Mouse (Mus musculus): ENCODE data around the gene Gpnmb. TPM values are rescaled to one million over a fixed set of nuclear protein-coding genes. Genes with fewer than 3 reads are reported as not detected.

Gpnmb gene
- 1.1 and 1.4 TPM in 2 replicates for polyA plus RNA-seq (2014; fragmentation: Nextera tagmentation; extraction: Ambion mirVana)

GRCm38 (mm10) chr6:49036275-49037267 is at the start of gene Gpnmb:
TSS of gene Gpnmb (plus strand) at chr6:49036546.
- H3K9me3 ChIP-seq (ENCODE audit: control insufficient read depth, low read length), result no peaks in the 10 kb centered on the region
- H3K4me3 ChIP-seq (ENCODE audit: low read depth, low read length), result no peak within 1 kb of the TSS
- H3K4me2 ChIP-seq (ENCODE audit: low read depth), result peak within 1 kb of the TSS; percentile 5; the same call in 1 of the 2 replicates
- H3K4me1 ChIP-seq (ENCODE audit: control insufficient read depth, insufficient read depth, low read length), result no peaks in the 10 kb centered on the region
- H3K36me3 ChIP-seq (ENCODE audit: control insufficient read depth, insufficient read depth, low read length), result no peaks in the 10 kb centered on the region
- DNase-seq (ENCODE audit: low spot score), result no peak
- H3K27ac ChIP-seq (ENCODE audit: low read depth, low read length), result no peak within 1 kb of the TSS
- no peaks in the 10 kb centered on the region for H3K27me3 ChIP-seq (ENCODE audit: control insufficient read depth, insufficient read depth, low read length)
- H3K9ac ChIP-seq (ENCODE audit: low read length), result no peak within 1 kb of the TSS
- 49% methylated on average over 28 of the region's 28 CpGs for WGBS
- ATAC-seq (ENCODE audit: insufficient read depth, low FRiP score, low TSS enrichment), result no peak

- Histone ChIP-seq H3K36me3 (ENCODE audit: control insufficient read depth, insufficient read depth, low read length) (no peaks in the 10 kb centered on the region), H3K27me3 (ENCODE audit: control insufficient read depth, insufficient read depth, low read length) (no peaks in the 10 kb centered on the region), H3K9ac (ENCODE audit: low read length) (no peak overlapping the region), H3K4me2 (ENCODE audit: low read depth) (no peak overlapping the region), H3K9me3 (ENCODE audit: control insufficient read depth, low read length) (no peaks in the 10 kb centered on the region), H3K4me3 (ENCODE audit: low read depth, low read length) (no peak overlapping the region), H3K4me1 (ENCODE audit: control insufficient read depth, insufficient read depth, low read length) (no peaks in the 10 kb centered on the region), H3K27ac (ENCODE audit: low read depth, low read length) (no peak overlapping the region)
- DNase-seq (ENCODE audit: low spot score) (no peak), ATAC-seq (ENCODE audit: insufficient read depth, low FRiP score, low TSS enrichment) (no peak)
- WGBS, result 89% methylated on average over 5 of the region's 5 CpGs
Observed at GRCm38 (mm10) chr6:48989971-48990370, 46.4 kb upstream of the Gpnmb start.

GRCm38 (mm10) chr6:48991991-48992390 is 44.4 kb upstream of the Gpnmb start:
- 80% methylated on average over 4 of the region's 4 CpGs for WGBS
- H3K27me3 ChIP-seq (ENCODE audit: control insufficient read depth, insufficient read depth, low read length), result no peaks in the 10 kb centered on the region

GRCm38 (mm10) chr6:48998186-48998585 is 38.2 kb upstream of the Gpnmb start:
- H3K4me2 ChIP-seq (ENCODE audit: low read depth), result no peak overlapping the region
- 75% methylated on average over 6 of the region's 6 CpGs for WGBS
- no peaks in the 10 kb centered on the region for H3K9me3 ChIP-seq (ENCODE audit: control insufficient read depth, low read length)
- no peak overlapping the region for H3K27ac ChIP-seq (ENCODE audit: low read depth, low read length)
- H3K27me3 ChIP-seq (ENCODE audit: control insufficient read depth, insufficient read depth, low read length), result no peaks in the 10 kb centered on the region
- ATAC-seq (ENCODE audit: insufficient read depth, low FRiP score, low TSS enrichment), result no peak
- no peak overlapping the region for H3K4me3 ChIP-seq (ENCODE audit: low read depth, low read length)
- no peak overlapping the region for H3K9ac ChIP-seq (ENCODE audit: low read length)
- no peak for DNase-seq (ENCODE audit: low spot score)
- no peaks in the 10 kb centered on the region for H3K4me1 ChIP-seq (ENCODE audit: control insufficient read depth, insufficient read depth, low read length)
- no peaks in the 10 kb centered on the region for H3K36me3 ChIP-seq (ENCODE audit: control insufficient read depth, insufficient read depth, low read length)

More at GRCm38 (mm10) chr6:48991991-48992390, 44.4 kb upstream of the Gpnmb start:
- DNase-seq (ENCODE audit: low spot score), result no peak
- no peaks in the 10 kb centered on the region for H3K36me3 ChIP-seq (ENCODE audit: control insufficient read depth, insufficient read depth, low read length)
- no peaks in the 10 kb centered on the region for H3K9me3 ChIP-seq (ENCODE audit: control insufficient read depth, low read length)
- H3K4me3 ChIP-seq (ENCODE audit: low read depth, low read length), result no peak overlapping the region
- no peak overlapping the region for H3K9ac ChIP-seq (ENCODE audit: low read length)
- no peaks in the 10 kb centered on the region for H3K4me1 ChIP-seq (ENCODE audit: control insufficient read depth, insufficient read depth, low read length)
- H3K27ac ChIP-seq (ENCODE audit: low read depth, low read length), result no peak overlapping the region
- no peak overlapping the region for H3K4me2 ChIP-seq (ENCODE audit: low read depth)
- no peak for ATAC-seq (ENCODE audit: insufficient read depth, low FRiP score, low TSS enrichment)

GRCm38 (mm10) chr6:48998796-48999195 is 37.5 kb upstream of the Gpnmb start:
- WGBS, result 94% methylated on average over 4 of the region's 4 CpGs
- Histone ChIP-seq H3K27me3 (ENCODE audit: control insufficient read depth, insufficient read depth, low read length) (no peaks in the 10 kb centered on the region), H3K4me1 (ENCODE audit: control insufficient read depth, insufficient read depth, low read length) (no peaks in the 10 kb centered on the region), H3K9me3 (ENCODE audit: control insufficient read depth, low read length) (no peaks in the 10 kb centered on the region), H3K4me3 (ENCODE audit: low read depth, low read length) (no peak overlapping the region), H3K4me2 (ENCODE audit: low read depth) (no peak overlapping the region), H3K36me3 (ENCODE audit: control insufficient read depth, insufficient read depth, low read length) (no peaks in the 10 kb centered on the region), H3K9ac (ENCODE audit: low read length) (no peak overlapping the region), H3K27ac (ENCODE audit: low read depth, low read length) (no peak overlapping the region)
- ATAC-seq (ENCODE audit: insufficient read depth, low FRiP score, low TSS enrichment), result no peak
- no peak for DNase-seq (ENCODE audit: low spot score)

- Histone ChIP-seq H3K27ac (ENCODE audit: low read depth, low read length) (no peak overlapping the region), H3K36me3 (ENCODE audit: control insufficient read depth, insufficient read depth, low read length) (no peaks in the 10 kb centered on the region), H3K4me3 (ENCODE audit: low read depth, low read length) (no peak overlapping the region), H3K4me2 (ENCODE audit: low read depth) (no peak overlapping the region), H3K9ac (ENCODE audit: low read length) (no peak overlapping the region), H3K27me3 (ENCODE audit: control insufficient read depth, insufficient read depth, low read length) (no peaks in the 10 kb centered on the region), H3K9me3 (ENCODE audit: control insufficient read depth, low read length) (no peaks in the 10 kb centered on the region), H3K4me1 (ENCODE audit: control insufficient read depth, insufficient read depth, low read length) (peaks cover 3% of the 10 kb centered on the region; the same call in 1 of the 2 replicates)
- DNase-seq (ENCODE audit: low spot score) (no peak), ATAC-seq (ENCODE audit: insufficient read depth, low FRiP score, low TSS enrichment) (no peak)
- WGBS, result 48% methylated on average over 4 of the region's 4 CpGs
Observed at GRCm38 (mm10) chr6:49003381-49003780, 33.0 kb upstream of the Gpnmb start.

- DNase-seq (ENCODE audit: low spot score), result peak; percentile 78
- Histone ChIP-seq H3K27me3 (ENCODE audit: control insufficient read depth, insufficient read depth, low read length) (no peaks in the 10 kb centered on the region), H3K4me1 (ENCODE audit: control insufficient read depth, insufficient read depth, low read length) (peaks cover 5% of the 10 kb centered on the region; the same call in 1 of the 2 replicates), H3K4me3 (ENCODE audit: low read depth, low read length) (no peak overlapping the region; the same call in 1 of the 2 replicates), H3K36me3 (ENCODE audit: control insufficient read depth, insufficient read depth, low read length) (no peaks in the 10 kb centered on the region), H3K9me3 (ENCODE audit: control insufficient read depth, low read length) (no peaks in the 10 kb centered on the region), H3K9ac (ENCODE audit: low read length) (no peak overlapping the region), H3K4me2 (ENCODE audit: low read depth) (peak overlapping the region; percentile 43), H3K27ac (ENCODE audit: low read depth, low read length) (no peak overlapping the region)
- WGBS, result under 1% methylated on average over 9 of the region's 9 CpGs
- ATAC-seq (ENCODE audit: insufficient read depth, low FRiP score, low TSS enrichment), result no peak
Observed at GRCm38 (mm10) chr6:49007981-49008380, 28.4 kb upstream of the Gpnmb start.

GRCm38 (mm10) chr6:49008420-49009160 is 27.8 kb upstream of the Gpnmb start:
- H3K4me1 ChIP-seq (ENCODE audit: control insufficient read depth, insufficient read depth, low read length), result peaks cover 5% of the 10 kb centered on the region; the same call in 1 of the 2 replicates
- WGBS, result 23% methylated on average over 13 of the region's 13 CpGs
- no peak overlapping the region for H3K9ac ChIP-seq (ENCODE audit: low read length)
- H3K27ac ChIP-seq (ENCODE audit: low read depth, low read length), result no peak overlapping the region
- no peaks in the 10 kb centered on the region for H3K27me3 ChIP-seq (ENCODE audit: control insufficient read depth, insufficient read depth, low read length)
- no peak for DNase-seq (ENCODE audit: low spot score)
- H3K4me3 ChIP-seq (ENCODE audit: low read depth, low read length), result no peak overlapping the region; the same call in 1 of the 2 replicates
- no peak for ATAC-seq (ENCODE audit: insufficient read depth, low FRiP score, low TSS enrichment)
- H3K9me3 ChIP-seq (ENCODE audit: control insufficient read depth, low read length), result no peaks in the 10 kb centered on the region
- peak overlapping the region; percentile 43 for H3K4me2 ChIP-seq (ENCODE audit: low read depth)
- H3K36me3 ChIP-seq (ENCODE audit: control insufficient read depth, insufficient read depth, low read length), result no peaks in the 10 kb centered on the region

All from neural tube, embryonic 11.5 days (tissue).